Mouse (Mus musculus): ENCODE data around the gene 4921507P07Rik.
A peak's percentile ranks its signal among the peaks of the same experiment; 100 is the strongest.

- no peak for TF ChIP-seq POLR2A (IDR thresholded peaks at IDR 0.05; ENCODE audit: extremely low read depth, insufficient read depth, low read length)
- TF ChIP-seq CTCF (IDR thresholded peaks at IDR 0.05; ENCODE audit: extremely low read depth, insufficient read depth, low read length), result peak; percentile 98
These were observed 60.0 kb downstream of the 4921507P07Rik start for GRCm38 (mm10) chr6:50536461-50536892.
